Mouse (Mus musculus) neural tube, embryonic 11.5 days (tissue): ENCODE results near the gene H1foo. TPM values are rescaled to one million over a fixed set of nuclear protein-coding genes. Genes with fewer than 3 reads are reported as not detected.

Source experiments
- ATAC-seq: fragments of 200-750 bp; cut with Nextera tagmentation; 2 replicates; pipeline ENCODE4 v1.8.0; 2017; ENCODE audit warnings: moderate number of reproducible peaks, mild to moderate bottlenecking, moderate TSS enrichment, moderate library complexity; ENCODE audit not compliant: insufficient read depth, low FRiP score, low TSS enrichment
- DNase-seq: peaks from one replicate; pipeline ENCODE4 v3.0.0-alpha.2; 2015; ENCODE audit warnings: low spot score
- H3K27ac ChIP-seq: fragments of 300-500 bp; sonication (generic); 2 replicates; pipeline ENCODE4 v1.5.1; 2014; ENCODE audit warnings: low read depth, mild to moderate bottlenecking, low read length
- H3K27me3 ChIP-seq: fragments of 300-500 bp; sonication (generic); 2 replicates; pipeline ENCODE4 v1.6.1; 2014; ENCODE audit warnings: mild to moderate bottlenecking, low read length, mixed read lengths; ENCODE audit not compliant: control insufficient read depth, insufficient read depth
- H3K36me3 ChIP-seq: fragments of 300-500 bp; sonication (generic); 2 replicates; pipeline ENCODE4 v1.6.1; 2014; ENCODE audit warnings: mild to moderate bottlenecking, low read length, moderate library complexity, mixed read lengths; ENCODE audit not compliant: control insufficient read depth, insufficient read depth
- H3K4me1 ChIP-seq: fragments of 300-500 bp; sonication (generic); 2 replicates; pipeline ENCODE4 v1.6.1; 2014; ENCODE audit warnings: low read length, mixed read lengths; ENCODE audit not compliant: control insufficient read depth, insufficient read depth
- H3K4me2 ChIP-seq: fragments of 300-500 bp; sonication (generic); 2 replicates; pipeline ENCODE4 v1.6.1; 2014; ENCODE audit warnings: low read depth, mild to moderate bottlenecking, moderate library complexity
- H3K4me3 ChIP-seq: fragments of 300-500 bp; sonication (generic); 2 replicates; pipeline ENCODE4 v1.5.1; 2014; ENCODE audit warnings: low read depth, low read length
- H3K9ac ChIP-seq: fragments of 300-500 bp; sonication (generic); 2 replicates; pipeline ENCODE4 v1.6.1; 2014; ENCODE audit warnings: mild to moderate bottlenecking, low read length
- H3K9me3 ChIP-seq: fragments of 300-500 bp; sonication (generic); 2 replicates; pipeline ENCODE4 v1.6.1; 2016; ENCODE audit warnings: low read length; ENCODE audit not compliant: control insufficient read depth
- WGBS: fragments of 180-500 bp; shearing (Covaris S2); extraction: QIAGEN DNeasy Blood & Tissue Kit; methylation state at CpG from one replicate; pipeline ENCODE4 v1.1.7; 2014; 5-methylcytosine and 5-hydroxymethylcytosine counted together
- polyA plus RNA-seq: library from polyadenylated mRNA; unstranded; fragments of >200 nt; fragmentation: Nextera tagmentation; extraction: Ambion mirVana; gene quantifications from 2 replicates; pipeline ENCODE4 v1.2.1, GENCODE M21; 2014

The H1foo gene
- polyA plus RNA-seq, 1 experiment from 2014 or later: not detected

GRCm38 (mm10) chr6:115955169-115955568 lies 10.4 kb downstream of the H1foo start:
- no peak overlapping the region for H3K9ac ChIP-seq
- peaks cover 6% of the 10 kb centered on the region for H3K4me1 ChIP-seq
- H3K27ac ChIP-seq: no peak overlapping the region
- H3K4me3 ChIP-seq: no peak overlapping the region
- H3K27me3 ChIP-seq: no peaks in the 10 kb centered on the region
- no peak overlapping the region for H3K4me2 ChIP-seq
- H3K36me3 ChIP-seq: no peaks in the 10 kb centered on the region
- ATAC-seq (no peak), DNase-seq (no peak)
- H3K9me3 ChIP-seq: no peaks in the 10 kb centered on the region
- 89% methylated on average over 4 of the region's 4 CpGs for WGBS

GRCm38 (mm10) chr6:115955664-115956063 lies 10.9 kb downstream of the H1foo start:
- 87% methylated on average over 11 of the region's 11 CpGs for WGBS

GRCm38 (mm10) chr6:115956418-115956921 lies 11.7 kb downstream of the H1foo start:
- no peak for ATAC-seq
- Histone ChIP-seq H3K4me2 (no peak overlapping the region), H3K27ac (no peak overlapping the region), H3K9me3 (no peaks in the 10 kb centered on the region), H3K4me1 (peaks cover 6% of the 10 kb centered on the region), H3K27me3 (no peaks in the 10 kb centered on the region), H3K4me3 (no peak overlapping the region), H3K9ac (no peak overlapping the region), H3K36me3 (no peaks in the 10 kb centered on the region)
- 93% methylated on average over 13 of the region's 13 CpGs for WGBS
- DNase-seq: no peak

More at GRCm38 (mm10) chr6:115955664-115956063, 10.9 kb downstream of the H1foo start:
- DNase-seq: no peak
- no peaks in the 10 kb centered on the region for H3K27me3 ChIP-seq
- no peak overlapping the region for H3K4me3 ChIP-seq
- no peaks in the 10 kb centered on the region for H3K9me3 ChIP-seq
- no peak overlapping the region for H3K27ac ChIP-seq
- no peak overlapping the region for H3K4me2 ChIP-seq
- peaks cover 6% of the 10 kb centered on the region for H3K4me1 ChIP-seq
- no peaks in the 10 kb centered on the region for H3K36me3 ChIP-seq
- H3K9ac ChIP-seq: no peak overlapping the region
- no peak for ATAC-seq

- no peak overlapping the region for H3K4me2 ChIP-seq
These were observed 12.3 kb downstream of the H1foo start for GRCm38 (mm10) chr6:115956922-115957601.

GRCm38 (mm10) chr6:115957681-115958080 lies 12.9 kb downstream of the H1foo start:
- DNase-seq: no peak
- ATAC-seq: no peak
- Histone ChIP-seq H3K4me3 (no peak overlapping the region), H3K4me2 (no peak overlapping the region), H3K36me3 (no peaks in the 10 kb centered on the region), H3K27me3 (no peaks in the 10 kb centered on the region), H3K9me3 (no peaks in the 10 kb centered on the region), H3K9ac (no peak overlapping the region; the same call in 1 of the 2 replicates), H3K27ac (no peak overlapping the region), H3K4me1 (peaks cover 6% of the 10 kb centered on the region)
- WGBS: 52% methylated on average over 6 of the region's 6 CpGs

More at GRCm38 (mm10) chr6:115956922-115957601, 12.3 kb downstream of the H1foo start:
- WGBS: 55% methylated on average over 16 of the region's 16 CpGs
- Histone ChIP-seq H3K4me3 (no peak overlapping the region), H3K27ac (no peak overlapping the region), H3K9ac (no peak overlapping the region; the same call in 1 of the 2 replicates), H3K9me3 (no peaks in the 10 kb centered on the region), H3K27me3 (no peaks in the 10 kb centered on the region), H3K4me1 (peaks cover 6% of the 10 kb centered on the region), H3K36me3 (no peaks in the 10 kb centered on the region)
- ATAC-seq (no peak; the same call in 1 of the 2 replicates), DNase-seq (no peak)

GRCm38 (mm10) chr6:115958445-115958844 lies 13.7 kb downstream of the H1foo start:
- no peak overlapping the region for H3K9ac ChIP-seq
- DNase-seq (no peak), ATAC-seq (no peak)
- no peak overlapping the region for H3K27ac ChIP-seq
- peaks cover 6% of the 10 kb centered on the region for H3K4me1 ChIP-seq
- no peak overlapping the region for H3K4me2 ChIP-seq
- no peak overlapping the region for H3K4me3 ChIP-seq
- no peaks in the 10 kb centered on the region for H3K27me3 ChIP-seq
- H3K9me3 ChIP-seq: no peaks in the 10 kb centered on the region
- 87% methylated on average over 9 of the region's 9 CpGs for WGBS
- no peaks in the 10 kb centered on the region for H3K36me3 ChIP-seq

GRCm38 (mm10) chr6:115959151-115959691 lies 14.5 kb downstream of the H1foo start:
- WGBS: 82% methylated on average over 7 of the region's 7 CpGs
- H3K9me3 ChIP-seq: no peaks in the 10 kb centered on the region
- no peak overlapping the region for H3K27ac ChIP-seq

GRCm38 (mm10) chr6:115960322-115960721 lies 15.6 kb downstream of the H1foo start:
- Histone ChIP-seq H3K9ac (no peak overlapping the region), H3K4me3 (no peak overlapping the region), H3K27ac (no peak overlapping the region), H3K4me1 (peaks cover 6% of the 10 kb centered on the region), H3K4me2 (no peak overlapping the region), H3K36me3 (no peaks in the 10 kb centered on the region), H3K27me3 (no peaks in the 10 kb centered on the region), H3K9me3 (no peaks in the 10 kb centered on the region)
- 92% methylated on average over 19 of the region's 19 CpGs for WGBS
- no peak for ATAC-seq
- no peak for DNase-seq

More at GRCm38 (mm10) chr6:115959151-115959691, 14.5 kb downstream of the H1foo start:
- H3K36me3 ChIP-seq: no peaks in the 10 kb centered on the region
- H3K27me3 ChIP-seq: no peaks in the 10 kb centered on the region
- no peak for DNase-seq
- H3K4me3 ChIP-seq: no peak overlapping the region
- ATAC-seq: no peak
- no peak overlapping the region for H3K9ac ChIP-seq
- H3K4me2 ChIP-seq: no peak overlapping the region
- H3K4me1 ChIP-seq: peaks cover 6% of the 10 kb centered on the region

GRCm38 (mm10) chr6:115961743-115962142 lies 17.0 kb downstream of the H1foo start:
- Histone ChIP-seq H3K36me3 (no peaks in the 10 kb centered on the region), H3K4me3 (no peak overlapping the region), H3K9ac (no peak overlapping the region), H3K27me3 (no peaks in the 10 kb centered on the region), H3K9me3 (no peaks in the 10 kb centered on the region), H3K4me1 (peaks cover 6% of the 10 kb centered on the region), H3K27ac (no peak overlapping the region), H3K4me2 (no peak overlapping the region)
- DNase-seq (no peak), ATAC-seq (no peak)
- 89% methylated on average over 3 of the region's 3 CpGs for WGBS
